Mouse (Mus musculus): ENCODE measurements around the gene Parg. TPM values are rescaled to one million over a fixed set of nuclear protein-coding genes. Genes with fewer than 3 reads are reported as not detected.

The Parg gene
- 76.8 TPM for polyA plus RNA-seq (2017; shearing (Covaris generic))

GRCm38 (mm10) chr14:32201791-32202451, at the start of gene Parg, which contains the start of gene Timm23:
Gene Parg, plus strand, starts transcription at chr14:32201949.
Gene Timm23, minus strand, starts transcription at chr14:32201898.

GRCm38 (mm10) chr14:32159690-32160246, 42.0 kb upstream of the Parg start, which contains the start of gene Ncoa4:
Gene Ncoa4, plus strand, starts transcription at chr14:32159865.

GRCm38 (mm10) chr14:32321732-32322685, 120.3 kb downstream of the Parg start, which contains the start of gene Ogdhl:
Gene Ogdhl, plus strand, starts transcription at chr14:32322019.

Other genes starting within 250 kb of the Parg start
- not detected for gene Galnt15, start 173.0 kb upstream of the Parg start, polyA plus RNA-seq (2017; shearing (Covaris generic))
- 15.8 TPM for gene Oxnad1, start 116.6 kb upstream of the Parg start, polyA plus RNA-seq (2017; shearing (Covaris generic))
- gene Dph3, start 116.2 kb upstream of the Parg start, polyA plus RNA-seq (2017; shearing (Covaris generic)): 70.2 TPM
- not detected for gene Msmb, start 59.9 kb upstream of the Parg start, polyA plus RNA-seq (2017; shearing (Covaris generic))
- gene Ncoa4, start 42.1 kb upstream of the Parg start, polyA plus RNA-seq (2017; shearing (Covaris generic)): 87.7 TPM
- 88.9 TPM for gene Timm23, start 51 bp upstream of the Parg start, polyA plus RNA-seq (2017; shearing (Covaris generic))
- gene Ogdhl, start 120.1 kb downstream of the Parg start, polyA plus RNA-seq (2017; shearing (Covaris generic)): 0.18 TPM
- not detected for gene 1700024G13Rik, start 186.4 kb downstream of the Parg start, polyA plus RNA-seq (2017; shearing (Covaris generic))